Mouse (Mus musculus) c-Kit-positive CD71-positive TER-119-negative erythroid progenitor cells, embryonic 14.5 days (primary cell): ENCODE measurements around the gene Ddx54.

Experiments
- DNase-seq: peaks from one replicate; pipeline ENCODE4 v3.0.0-alpha.2; 2013; ENCODE audit warnings: low read depth

Ddx54 gene

GRCm38 (mm10) chr5:120612442-120612821 is at the start of gene Ddx54, which contains the start of gene Rita1:
Ddx54 (plus strand) TSS chr5:120612739.
Rita1 (minus strand) TSS chr5:120612589.
- DNase-seq = peak; percentile 90

- no peak for DNase-seq
These were observed 49.3 kb upstream of the Ddx54 start for GRCm38 (mm10) chr5:120562956-120563913.

- DNase-seq = no peak
These were observed 48.6 kb upstream of the Ddx54 start for GRCm38 (mm10) chr5:120563914-120564311.

GRCm38 (mm10) chr5:120565171-120565905 is 47.2 kb upstream of the Ddx54 start:
- DNase-seq = no peak

GRCm38 (mm10) chr5:120566101-120566500 is 46.4 kb upstream of the Ddx54 start:
- no peak for DNase-seq

GRCm38 (mm10) chr5:120566681-120567252 is 45.8 kb upstream of the Ddx54 start:
- DNase-seq = no peak

GRCm38 (mm10) chr5:120567253-120567701 is 45.3 kb upstream of the Ddx54 start:
- DNase-seq = no peak

- no peak for DNase-seq
These were observed 44.8 kb upstream of the Ddx54 start for GRCm38 (mm10) chr5:120567761-120568211.

- no peak for DNase-seq
These were observed 44.2 kb upstream of the Ddx54 start for GRCm38 (mm10) chr5:120568336-120568768.

GRCm38 (mm10) chr5:120568964-120569363 is 43.6 kb upstream of the Ddx54 start:
- no peak for DNase-seq

- no peak for DNase-seq
These were observed 42.7 kb upstream of the Ddx54 start for GRCm38 (mm10) chr5:120569791-120570190.

- DNase-seq = no peak
These were observed 42.1 kb upstream of the Ddx54 start for GRCm38 (mm10) chr5:120570289-120570897.

GRCm38 (mm10) chr5:120571056-120571740 is 41.3 kb upstream of the Ddx54 start:
- DNase-seq = no peak

GRCm38 (mm10) chr5:120574469-120575063 is 38.0 kb upstream of the Ddx54 start:
- DNase-seq = no peak

- DNase-seq = no peak
These were observed 35.7 kb upstream of the Ddx54 start for GRCm38 (mm10) chr5:120576781-120577301.

- DNase-seq = peak; percentile 71
These were observed 34.6 kb upstream of the Ddx54 start for GRCm38 (mm10) chr5:120577935-120578441.

GRCm38 (mm10) chr5:120578504-120579081 is 33.9 kb upstream of the Ddx54 start:
- DNase-seq = no peak

GRCm38 (mm10) chr5:120579211-120579897 is 33.2 kb upstream of the Ddx54 start:
- DNase-seq = no peak

- no peak for DNase-seq
These were observed 32.5 kb upstream of the Ddx54 start for GRCm38 (mm10) chr5:120579898-120580626.
